ENCODE assay signal across 26 mouse cellular contexts in genomic region chr2:65894299-65894698, GRCm38 (mm10). TPM values are rescaled to one million over a fixed set of nuclear protein-coding genes. Genes with fewer than 3 reads are reported as not detected.
DNase-seq lines count a peak whose midpoint lies in the region; ATAC-seq and TF ChIP-seq lines count a peak whose summit lies in the region.
"Had no signal": no experiment of that assay in that cellular context is flagged by ENCODE, and none has a peak within 500 bp of the region (broad histone marks: within the 10 kb centered on the region; RNA-seq: fewer than 3 reads in every experiment).

No protein-coding gene starts in this region.

- H3K27me3 ChIP-seq in forebrain, postnatal 0 days (ENCODE audit: insufficient read depth, low read length), result no peaks in the 10 kb centered on the region
- no peaks in the 10 kb centered on the region for H3K27me3 ChIP-seq in forebrain, embryonic 11.5 days (ENCODE audit: control insufficient read depth, insufficient read depth, low read length)
- H3K27me3 ChIP-seq in liver, postnatal 0 days (ENCODE audit: insufficient read depth, low read length), result no peaks in the 10 kb centered on the region
- no peaks in the 10 kb centered on the region for H3K27me3 ChIP-seq in liver, embryonic 14.5 days (ENCODE audit: control insufficient read depth, insufficient read depth, low read length)
- H3K27me3 ChIP-seq in midbrain, embryonic 11.5 days (ENCODE audit: control insufficient read depth, insufficient read depth, low read length), result no peaks in the 10 kb centered on the region
- H3K27me3 ChIP-seq: embryonic facial prominence, embryonic 13.5 days; forebrain, embryonic 13.5 days; hindbrain, embryonic 12.5 days; hindbrain, embryonic 15.5 days had no signal

- peaks cover 9% of the 10 kb centered on the region; the same call in 1 of the 2 replicates for H3K4me1 ChIP-seq in forebrain, postnatal 0 days (ENCODE audit: insufficient read depth)
- H3K4me1 ChIP-seq in forebrain, embryonic 11.5 days (replicated peaks; ENCODE audit: control insufficient read depth, insufficient read depth, low read length), result no peaks in the 10 kb centered on the region
- no peaks in the 10 kb centered on the region for H3K4me1 ChIP-seq in liver, postnatal 0 days (ENCODE audit: insufficient read depth)
- H3K4me1 ChIP-seq in liver, embryonic 14.5 days (replicated peaks; ENCODE audit: control insufficient read depth in 2 of 2, insufficient read depth in 2 of 2, low read length in 1 of 2), result peaks cover 23 to 25% of the 10 kb centered on the region in 2 experiments
- peaks cover 7% of the 10 kb centered on the region; the same call in 1 of the 2 replicates for H3K4me1 ChIP-seq in midbrain, embryonic 11.5 days (ENCODE audit: control insufficient read depth, insufficient read depth, low read length)
- H3K4me1 ChIP-seq: embryonic facial prominence, embryonic 10.5 days; embryonic facial prominence, embryonic 13.5 days had no signal

- no peak for TF ChIP-seq EP300 in liver, postnatal 0 days (IDR thresholded peaks at IDR 0.05; ENCODE audit: low read depth)
- no peak for TF ChIP-seq EP300 in liver, embryonic 14.5 days (IDR thresholded peaks at IDR 0.05; ENCODE audit: low read depth)

- H3K4me3 ChIP-seq in forebrain, postnatal 0 days (ENCODE audit: low read depth, low read length), result no peak overlapping the region
- H3K4me3 ChIP-seq in forebrain, embryonic 11.5 days (ENCODE audit: low read depth, low read length), result no peak overlapping the region
- H3K4me3 ChIP-seq in liver, postnatal 0 days (ENCODE audit: low read depth, low read length), result no peak overlapping the region
- no peak overlapping the region for H3K4me3 ChIP-seq in liver, embryonic 14.5 days (ENCODE audit: insufficient read depth in 1 of 2, low read depth in 2 of 2, low read length in 2 of 2)
- no peak overlapping the region for H3K4me3 ChIP-seq in midbrain, embryonic 11.5 days (ENCODE audit: low read depth, low read length)
- H3K4me3 ChIP-seq: embryonic facial prominence, embryonic 10.5 days; embryonic facial prominence, embryonic 13.5 days; erythroblast, embryonic 14.5 days; forebrain, embryonic 13.5 days; gastrocnemius, adult 2 months; hindbrain, embryonic 12.5 days; hindbrain, embryonic 15.5 days had no signal

- no peak for DNase-seq in forebrain, postnatal 0 days
- DNase-seq in forebrain, embryonic 11.5 days (ENCODE audit: low spot score), result no peak
- DNase-seq in liver, result peak; percentile 15
- no peak for DNase-seq in liver, postnatal 0 days
- peak in 1 of 3 experiments; percentile 15 for DNase-seq in liver, embryonic 14.5 days (ENCODE audit: low read depth in 3 of 3, low spot score in 3 of 3)
- DNase-seq in kidney, adult 9 months, result no peak
- no peak for DNase-seq in midbrain, embryonic 11.5 days (ENCODE audit: low spot score, missing footprints)
- DNase-seq: adrenal gland, postnatal 14 days; cerebellum, adult 11 months; cerebellum, adult 2 months; cerebellum, adult 9-11 months; cerebellum, postnatal 25 days; embryo, embryonic 11 days; gastrocnemius, adult 2 months; gastrocnemius, postnatal 14 days; heart, adult 11 months had no signal

- no peak for ATAC-seq in forebrain, postnatal 0 days
- ATAC-seq in forebrain, embryonic 11.5 days (replicated peaks; ENCODE audit: low FRiP score), result no peak
- ATAC-seq in liver, postnatal 0 days, result no peak
- ATAC-seq in liver, embryonic 14.5 days (ENCODE audit: insufficient read depth), result peak; percentile 43; the same call in 1 of the 2 replicates
- ATAC-seq in midbrain, embryonic 11.5 days (ENCODE audit: low FRiP score), result no peak
- ATAC-seq: forebrain, embryonic 13.5 days; forebrain, embryonic 16.5 days; Patski had no signal

- 47% methylated on average over 5 of the region's 5 CpGs for WGBS in forebrain, postnatal 0 days
- 51% methylated on average over 5 of the region's 5 CpGs for WGBS in forebrain, embryonic 11.5 days
- 64% methylated on average over 5 of the region's 5 CpGs for WGBS in liver, postnatal 0 days (ENCODE audit: insufficient replicate concordance)
- 51% methylated on average over 5 of the region's 5 CpGs for WGBS in liver, embryonic 14.5 days (ENCODE audit: insufficient replicate concordance)
- WGBS in midbrain, embryonic 11.5 days, result 61% methylated on average over 5 of the region's 5 CpGs

- no peak overlapping the region for H3K9ac ChIP-seq in forebrain, postnatal 0 days
- H3K9ac ChIP-seq in forebrain, embryonic 11.5 days (ENCODE audit: low read length), result no peak overlapping the region
- H3K9ac ChIP-seq in liver, postnatal 0 days (replicated peaks), result no peak overlapping the region
- H3K9ac ChIP-seq in liver, embryonic 14.5 days (replicated peaks), result no peak overlapping the region
- H3K9ac ChIP-seq in midbrain, embryonic 11.5 days (ENCODE audit: low read length), result no peak overlapping the region
- H3K9ac ChIP-seq: embryonic facial prominence, embryonic 13.5 days; forebrain, embryonic 13.5 days; hindbrain, embryonic 12.5 days; hindbrain, embryonic 15.5 days had no signal

- no peaks in the 10 kb centered on the region for H3K9me3 ChIP-seq in forebrain, postnatal 0 days (ENCODE audit: low read length)
- H3K9me3 ChIP-seq in forebrain, embryonic 11.5 days (ENCODE audit: control insufficient read depth, low read length), result no peaks in the 10 kb centered on the region
- no peaks in the 10 kb centered on the region for H3K9me3 ChIP-seq in liver, postnatal 0 days (ENCODE audit: low read length)
- H3K9me3 ChIP-seq in liver, embryonic 14.5 days (ENCODE audit: control insufficient read depth, low read length), result no peaks in the 10 kb centered on the region
- H3K9me3 ChIP-seq in midbrain, embryonic 11.5 days (ENCODE audit: control insufficient read depth, low read length), result no peaks in the 10 kb centered on the region
- H3K9me3 ChIP-seq: embryonic facial prominence, embryonic 10.5 days; embryonic facial prominence, embryonic 13.5 days; forebrain, embryonic 13.5 days; hindbrain, embryonic 12.5 days; hindbrain, embryonic 15.5 days had no signal

- no peak overlapping the region for H3K4me2 ChIP-seq in forebrain, postnatal 0 days (ENCODE audit: low read depth)
- no peak overlapping the region for H3K4me2 ChIP-seq in forebrain, embryonic 11.5 days (ENCODE audit: low read depth, low read length, severe bottlenecking)
- no peak overlapping the region for H3K4me2 ChIP-seq in liver, postnatal 0 days (ENCODE audit: low read depth, low read length)
- no peak overlapping the region for H3K4me2 ChIP-seq in liver, embryonic 14.5 days (ENCODE audit: low read depth)
- no peak overlapping the region for H3K4me2 ChIP-seq in midbrain, embryonic 11.5 days
- H3K4me2 ChIP-seq: embryonic facial prominence, embryonic 13.5 days; forebrain, embryonic 13.5 days; heart, embryonic 11.5 days; hindbrain, embryonic 12.5 days; hindbrain, embryonic 15.5 days had no signal

- no peak for TF ChIP-seq CTCF in forebrain, postnatal 0 days (IDR thresholded peaks at IDR 0.05; ENCODE audit: low read depth)
- no peak for TF ChIP-seq CTCF in liver, postnatal 0 days (IDR thresholded peaks at IDR 0.05; ENCODE audit: low read depth)
- no peak for TF ChIP-seq CTCF in liver, embryonic 14.5 days (IDR thresholded peaks at IDR 0.05; ENCODE audit: low read depth)

- H3K36me3 ChIP-seq in forebrain, postnatal 0 days (ENCODE audit: insufficient read depth), result no peaks in the 10 kb centered on the region
- H3K36me3 ChIP-seq in forebrain, embryonic 11.5 days (ENCODE audit: control insufficient read depth, insufficient read depth, low read length), result no peaks in the 10 kb centered on the region
- no peaks in the 10 kb centered on the region for H3K36me3 ChIP-seq in liver, postnatal 0 days (replicated peaks; ENCODE audit: insufficient read depth, low read length)
- H3K36me3 ChIP-seq in liver, embryonic 14.5 days (replicated peaks; ENCODE audit: control insufficient read depth, insufficient read depth, low read depth), result no peaks in the 10 kb centered on the region
- H3K36me3 ChIP-seq in midbrain, embryonic 11.5 days (ENCODE audit: control insufficient read depth, insufficient read depth, low read length), result no peaks in the 10 kb centered on the region
- H3K36me3 ChIP-seq: embryonic facial prominence, embryonic 10.5 days; embryonic facial prominence, embryonic 13.5 days; hindbrain, embryonic 12.5 days; hindbrain, embryonic 15.5 days had no signal

- H3K27ac ChIP-seq in forebrain, postnatal 0 days (ENCODE audit: low read depth, low read length), result peak overlapping the region; percentile 40; the same call in 1 of the 2 replicates
- H3K27ac ChIP-seq in forebrain, embryonic 11.5 days (ENCODE audit: low read depth, low read length), result no peak overlapping the region
- H3K27ac ChIP-seq in liver, postnatal 0 days (ENCODE audit: low read depth), result no peak overlapping the region
- no peak overlapping the region; the same call in 1 of the 2 replicates for H3K27ac ChIP-seq in liver, embryonic 14.5 days
- no peak overlapping the region for H3K27ac ChIP-seq in midbrain, embryonic 11.5 days (ENCODE audit: low read depth, low read length)
- H3K27ac ChIP-seq: embryonic facial prominence, embryonic 10.5 days; embryonic facial prominence, embryonic 13.5 days; forebrain, embryonic 13.5 days; gastrocnemius, adult 2 months; hindbrain, embryonic 12.5 days; hindbrain, embryonic 15.5 days had no signal

RNA-seq across cellular contexts. Expression of gene Csrnp3, which starts 48.7 kb away (rescaled TPM):
- total RNA-seq in forebrain, postnatal 0 days (2014; rRNA removed), result 89.7 and 98.2 TPM in 2 replicates
- polyA plus RNA-seq in forebrain, postnatal 0 days (2015; fragmentation: Nextera tagmentation; extraction: Ambion mirVana), result 28.1 and 46.2 TPM in 2 replicates
- polyA plus RNA-seq in forebrain, embryonic 11.5 days (2014; fragmentation: Nextera tagmentation; extraction: Ambion mirVana), result 13.4 and 14.5 TPM in 2 replicates
- not detected in 2 replicates for polyA plus RNA-seq in liver, postnatal 0 days (2015; fragmentation: Nextera tagmentation; extraction: Ambion mirVana)
- 0.02 and 0.05 TPM in 2 replicates for polyA plus RNA-seq in liver, embryonic 14.5 days (2012; rRNA removed)
- polyA plus RNA-seq in liver, embryonic 14.5 days (2014; fragmentation: Nextera tagmentation; extraction: Ambion mirVana), result 0.13 TPM in 1 of 2 replicates, not detected in the other
- polyA plus RNA-seq in midbrain, embryonic 11.5 days (2014; fragmentation: Nextera tagmentation; extraction: Ambion mirVana), result 15.0 and 19.3 TPM in 2 replicates
- total RNA-seq: common myeloid progenitor, adult 5-6 weeks; gastrocnemius, adult 2 months had no signal
- polyA plus RNA-seq: erythroblast, embryonic 14.5 days; Patski had no signal

Comparison
In these comparisons a context has a peak if more than half of its experiments do, and no peak if none do; other contexts are left out.
1. RNA of gene Csrnp3, which starts 48.7 kb away (polyA plus RNA-seq): 28.1 to 46.2 TPM in forebrain, postnatal 0 days, 15.0 to 19.3 TPM in midbrain, embryonic 11.5 days and 13.4 to 14.5 TPM in forebrain, embryonic 11.5 days; not detected in liver, postnatal 0 days and 0.02 to 0.13 TPM in liver, embryonic 14.5 days; every median in the first group is over 10 times any median in the second.